Mouse (Mus musculus) lung, adult 2 months (tissue): Measurements from ENCODE around the gene Camk2g.
A peak's percentile ranks its signal among the peaks of the same experiment; 100 is the strongest.

Experiments
- CTCF ChIP-seq: fragments of 200-500 bp; IDR thresholded peaks from 2 replicates; pipeline ENCODE4 v1.5.1; 2011; ENCODE audit warnings: mild to moderate bottlenecking, low read length, control low read depth; ENCODE audit not compliant: insufficient read depth
- POLR2A ChIP-seq: fragments of 200-500 bp; IDR thresholded peaks from 2 replicates; pipeline ENCODE4 v1.6.1; 2011; ENCODE audit warnings: low read depth, mild to moderate bottlenecking, control low read depth, low read length, borderline replicate concordance; ENCODE audit errors: extremely low read depth

DNA sequence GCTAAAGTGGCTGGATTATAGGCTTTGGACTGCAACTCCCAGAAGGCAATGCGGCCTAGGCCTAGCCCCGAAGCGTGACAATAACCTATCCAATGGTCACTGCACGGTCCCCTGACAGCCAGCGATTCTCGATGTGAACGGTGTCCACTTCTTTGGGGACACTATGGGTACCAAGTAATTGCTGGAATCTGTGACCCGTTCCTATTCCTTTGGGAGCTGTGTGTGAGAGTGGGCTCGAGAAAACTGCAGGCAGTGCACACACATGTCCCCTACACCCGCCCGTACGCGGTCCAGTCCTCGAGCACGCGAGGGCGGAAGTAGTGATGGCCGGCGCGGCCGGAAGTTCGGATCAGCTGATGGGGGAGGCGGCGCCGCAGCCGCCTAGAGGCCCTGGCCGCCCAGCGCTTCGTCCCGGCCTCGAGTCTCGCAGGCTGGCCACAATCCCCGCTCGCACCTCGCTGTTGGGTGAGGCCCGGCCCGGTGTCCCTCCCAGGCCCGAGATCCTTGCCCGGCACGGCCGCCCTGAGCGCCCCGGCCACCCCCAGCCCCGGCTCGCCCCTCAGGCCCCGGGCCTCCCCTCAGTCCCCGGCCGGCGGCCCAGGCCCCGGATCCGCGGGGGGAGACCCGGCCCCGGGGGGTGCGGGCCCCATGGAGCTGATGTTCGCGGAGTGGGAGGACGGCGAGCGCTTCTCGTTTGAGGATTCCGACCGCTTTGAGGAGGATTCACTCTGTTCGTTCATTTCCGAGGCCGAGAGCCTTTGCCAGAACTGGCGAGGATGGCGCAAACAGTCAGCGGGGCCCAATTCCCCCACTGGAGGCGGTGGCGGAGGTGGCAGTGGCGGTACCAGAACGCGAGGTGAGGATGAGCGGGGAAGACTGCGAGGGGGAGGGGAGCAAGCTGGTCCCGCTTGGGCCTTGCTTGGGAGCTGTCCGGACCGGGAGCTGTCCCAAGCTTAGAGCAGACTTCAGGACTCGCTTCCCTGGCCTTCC is 86.4 kb downstream of the Camk2g start, which contains the start of gene Zswim8:
- no peak for TF ChIP-seq CTCF
- peak; percentile 75; the same call in 1 of the 2 replicates for TF ChIP-seq POLR2A
